In the genomic region with DNA sequence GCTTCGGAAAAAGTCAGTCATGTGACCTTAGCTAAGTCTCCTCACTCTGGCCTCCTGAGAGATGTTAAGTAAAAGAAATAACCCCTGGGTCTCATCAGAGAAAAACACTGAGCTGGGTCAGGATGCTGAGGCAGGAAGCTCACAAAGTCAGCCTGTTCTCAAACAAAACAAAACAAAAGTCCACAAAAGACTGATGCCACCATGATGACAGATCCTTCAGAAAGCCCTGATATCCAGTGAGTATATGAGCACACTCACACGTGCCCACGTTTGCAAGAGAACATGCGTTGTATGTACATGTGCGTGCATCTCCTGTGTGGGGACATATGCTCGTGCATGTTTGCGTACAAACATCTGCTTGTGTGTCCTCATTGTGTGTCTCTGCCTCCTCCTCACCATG, we compare ENCODE assay signal across 25 mouse cellular contexts. TPM values are rescaled to one million over a fixed set of nuclear protein-coding genes. Genes with fewer than 3 reads are reported as not detected.
DNase-seq lines count a peak whose midpoint lies in the region; ATAC-seq and TF ChIP-seq lines count a peak whose summit lies in the region.
"Had no signal": no experiment of that assay in that cellular context is flagged by ENCODE, and none has a peak within 500 bp of the region (broad histone marks: within the 10 kb centered on the region; RNA-seq: fewer than 3 reads in every experiment).

No protein-coding gene starts in this region.

- H3K36me3 ChIP-seq in heart, embryonic 12.5 days = peaks cover 4% of the 10 kb centered on the region; the same call in 1 of the 2 replicates
- 0 out of 2 replicates have a peak, but pooled peaks cover 7% of the 10 kb centered on the region for H3K36me3 ChIP-seq in heart, postnatal 0 days (replicated peaks; ENCODE audit: control insufficient read depth, insufficient read depth, low read length)
- H3K36me3 ChIP-seq in midbrain, embryonic 13.5 days = no peaks in the 10 kb centered on the region
- H3K36me3 ChIP-seq in midbrain, postnatal 0 days (ENCODE audit: insufficient read depth, low read length) = no peaks in the 10 kb centered on the region
- H3K36me3 ChIP-seq: embryonic facial prominence, embryonic 15.5 days; forebrain, embryonic 10.5 days; G1E; intestine, embryonic 15.5 days had no signal

- 84% methylated on average over 7 of the region's 7 CpGs for WGBS in heart, embryonic 12.5 days
- 74% methylated on average over 7 of the region's 7 CpGs for WGBS in heart, postnatal 0 days
- 79% methylated on average over 7 of the region's 7 CpGs for WGBS in midbrain, embryonic 13.5 days
- 68% methylated on average over 7 of the region's 7 CpGs for WGBS in midbrain, postnatal 0 days

- peak; percentile 26; the same call in 1 of the 2 replicates for ATAC-seq in frontal cortex, adult (ENCODE audit: low TSS enrichment)
- ATAC-seq in heart, embryonic 12.5 days (ENCODE audit: insufficient number of reproducible peaks, low FRiP score) = no peak
- no peak for ATAC-seq in heart, postnatal 0 days (ENCODE audit: insufficient read depth, low read depth)
- no peak for ATAC-seq in midbrain, embryonic 13.5 days
- no peak for ATAC-seq in midbrain, postnatal 0 days (ENCODE audit: low FRiP score)
- ATAC-seq: CD4-positive, CD25-positive, alpha-beta regulatory T cell, adult 4 months; intestine, embryonic 15.5 days had no signal

- H3K27me3 ChIP-seq in heart, embryonic 12.5 days (replicated peaks) = no peaks in the 10 kb centered on the region
- no peaks in the 10 kb centered on the region for H3K27me3 ChIP-seq in heart, postnatal 0 days (ENCODE audit: control insufficient read depth, insufficient read depth, low read length)
- peaks cover 6% of the 10 kb centered on the region; the same call in 1 of the 2 replicates for H3K27me3 ChIP-seq in midbrain, embryonic 13.5 days
- no peaks in the 10 kb centered on the region for H3K27me3 ChIP-seq in midbrain, postnatal 0 days (ENCODE audit: insufficient read depth, low read length)

- H3K9ac ChIP-seq in heart, embryonic 12.5 days = no peak overlapping the region
- H3K9ac ChIP-seq in heart, postnatal 0 days (replicated peaks; ENCODE audit: low read depth, low read length) = no peak overlapping the region
- no peak overlapping the region for H3K9ac ChIP-seq in midbrain, embryonic 13.5 days (replicated peaks)
- H3K9ac ChIP-seq in midbrain, postnatal 0 days (replicated peaks; ENCODE audit: low read length, poor library complexity, severe bottlenecking) = no peak overlapping the region
- H3K9ac ChIP-seq: embryonic facial prominence, embryonic 15.5 days; hindbrain, embryonic 14.5 days; intestine, embryonic 15.5 days had no signal

- no peak for TF ChIP-seq CTCF in heart, postnatal 0 days (IDR thresholded peaks at IDR 0.05; ENCODE audit: low read depth)
- TF ChIP-seq CTCF in midbrain, postnatal 0 days (IDR thresholded peaks at IDR 0.05) = no peak

- no peaks in the 10 kb centered on the region for H3K9me3 ChIP-seq in heart, embryonic 12.5 days (replicated peaks)
- no peaks in the 10 kb centered on the region for H3K9me3 ChIP-seq in heart, postnatal 0 days (replicated peaks; ENCODE audit: control insufficient read depth, low read length)
- H3K9me3 ChIP-seq in midbrain, embryonic 13.5 days = no peaks in the 10 kb centered on the region
- no peaks in the 10 kb centered on the region for H3K9me3 ChIP-seq in midbrain, postnatal 0 days (ENCODE audit: low read length)
- H3K9me3 ChIP-seq: embryonic facial prominence, embryonic 15.5 days; forebrain, embryonic 10.5 days; G1E; intestine, embryonic 15.5 days had no signal

- intact Hi-C loops in heart, postnatal 25 days (cut with DNase I) = loop anchor here (5.0 kb wide), 1 partner anchor 51 kb away; no protein-coding TSS in a partner anchor

- no peak for TF ChIP-seq EP300 in heart, postnatal 0 days (IDR thresholded peaks at IDR 0.05; ENCODE audit: low read depth)

- DNase-seq in frontal cortex, postnatal 14 days (ENCODE audit: low spot score in 2 of 2) = no peak
- DNase-seq in heart, postnatal 25 days (ENCODE audit: low spot score) = no peak
- DNase-seq in heart, postnatal 0 days (ENCODE audit: low spot score) = no peak
- DNase-seq in heart, postnatal 4 days = no peak
- DNase-seq in midbrain, postnatal 0 days (ENCODE audit: low spot score) = no peak
- DNase-seq: adrenal gland, adult 8-10 months; adrenal gland, postnatal 36 days; B cell, adult 2 months; cerebellum, adult 11 months; cerebellum, adult 8-10 months; cerebellum, postnatal 14 days; gastrocnemius, postnatal 14 days; kidney, adult 18-20 months had no signal

- H3K4me3 ChIP-seq in heart, embryonic 12.5 days = no peak overlapping the region
- H3K4me3 ChIP-seq in heart, postnatal 0 days (ENCODE audit: low read depth, low read length) = no peak overlapping the region
- H3K4me3 ChIP-seq in midbrain, embryonic 13.5 days (replicated peaks) = no peak overlapping the region
- H3K4me3 ChIP-seq in midbrain, postnatal 0 days (ENCODE audit: low read depth, low read length) = no peak overlapping the region
- H3K4me3 ChIP-seq: embryonic facial prominence, embryonic 15.5 days; erythroblast, embryonic 14.5 days; forebrain, embryonic 10.5 days; intestine, embryonic 15.5 days had no signal

- peaks cover 48% of the 10 kb centered on the region for H3K4me1 ChIP-seq in heart, embryonic 12.5 days (replicated peaks)
- H3K4me1 ChIP-seq in heart, postnatal 0 days (ENCODE audit: control insufficient read depth, insufficient read depth) = peaks cover 39% of the 10 kb centered on the region
- peaks cover 25% of the 10 kb centered on the region for H3K4me1 ChIP-seq in midbrain, embryonic 13.5 days (replicated peaks)
- no peaks in the 10 kb centered on the region for H3K4me1 ChIP-seq in midbrain, postnatal 0 days (ENCODE audit: insufficient read depth, low read length)
- H3K4me1 ChIP-seq: embryonic facial prominence, embryonic 15.5 days; intestine, embryonic 15.5 days had no signal

- no peak overlapping the region for H3K4me2 ChIP-seq in heart, embryonic 12.5 days
- no peak overlapping the region for H3K4me2 ChIP-seq in heart, postnatal 0 days (ENCODE audit: low read depth, low read length)
- H3K4me2 ChIP-seq in midbrain, embryonic 13.5 days (replicated peaks) = no peak overlapping the region
- H3K4me2 ChIP-seq in midbrain, postnatal 0 days (ENCODE audit: low read depth, low read length, poor library complexity, severe bottlenecking) = no peak overlapping the region
- H3K4me2 ChIP-seq: embryonic facial prominence, embryonic 15.5 days; hindbrain, embryonic 14.5 days; intestine, embryonic 15.5 days had no signal

- 0 out of 2 replicates have a peak overlapping the region, but pooled peaks have one; percentile 0 for H3K27ac ChIP-seq in heart, embryonic 12.5 days (ENCODE audit: poor library complexity, severe bottlenecking)
- peak overlapping the region; percentile 87 for H3K27ac ChIP-seq in heart, postnatal 0 days (ENCODE audit: low read depth)
- H3K27ac ChIP-seq in midbrain, embryonic 13.5 days = peak overlapping the region; percentile 14; the same call in 1 of the 2 replicates
- no peak overlapping the region for H3K27ac ChIP-seq in midbrain, postnatal 0 days (ENCODE audit: low read depth, low read length)
- H3K27ac ChIP-seq: embryonic facial prominence, embryonic 15.5 days; forebrain, embryonic 10.5 days; hindbrain, embryonic 14.5 days; intestine, embryonic 15.5 days had no signal

RNA-seq across cellular contexts. Expression of a gene that starts 7.5 kb away (rescaled TPM):
- 4.6 and 4.8 TPM in 2 replicates for polyA plus RNA-seq in heart, embryonic 12.5 days (2016; fragmentation: Nextera tagmentation; extraction: Ambion mirVana)
- total RNA-seq in heart, postnatal 25 days (2021) = 10 to 100 TPM; 49.6 to 53.1 TPM
- total RNA-seq in heart, postnatal 0 days (2014; rRNA removed; ENCODE audit: low replicate concordance) = 98.9 and 100 TPM in 2 replicates
- polyA plus RNA-seq in heart, postnatal 0 days (2015; fragmentation: Nextera tagmentation; extraction: Ambion mirVana) = 7.7 and 8.3 TPM in 2 replicates
- total RNA-seq in heart, postnatal 4 days (2021) = 10 to 100 TPM; 85.3 to 88.9 TPM
- 1.4 and 1.5 TPM in 2 replicates for polyA plus RNA-seq in midbrain, embryonic 13.5 days (2015; fragmentation: Nextera tagmentation; extraction: Ambion mirVana)
- total RNA-seq in midbrain, postnatal 0 days (2014; rRNA removed) = 16.3 and 16.9 TPM in 2 replicates
- polyA plus RNA-seq in midbrain, postnatal 0 days (2015; fragmentation: Nextera tagmentation; extraction: Ambion mirVana) = 2.5 and 3.2 TPM in 2 replicates
- total RNA-seq: common myeloid progenitor, adult 5-6 weeks; granulocyte monocyte progenitor cell, adult 5-6 weeks had no signal
- polyA plus RNA-seq: CD4-positive, CD25-positive, alpha-beta regulatory T cell, adult 4 months; erythroblast, embryonic 14.5 days; G1E had no signal
